Mouse (Mus musculus): ENCODE data around the gene Ebf3.

- TF ChIP-seq MAX (IDR thresholded peaks at IDR 0.05) (no peak), MYOD1 (IDR thresholded peaks at IDR 0.05; ENCODE audit: control insufficient read depth, insufficient read length, low read depth) (no peak)
Measured at GRCm38 (mm10) chr7:137297594-137298381, 16.5 kb downstream of the Ebf3 start.

Measured in C2C12 (cell line).